Mouse (Mus musculus): ENCODE results near the gene Kcnj15.

Kcnj15 gene

GRCm38 (mm10) chr16:95257266-95257894 is at the start of gene Kcnj15:
Gene Kcnj15 (plus strand): TSS chr16:95257558.
- no peak for DNase-seq (ENCODE audit: extremely low spot score, low read depth, low spot score)

GRCm38 (mm10) chr16:95208243-95208642 is 49.1 kb upstream of the Kcnj15 start:
- no peak for DNase-seq (ENCODE audit: extremely low spot score, low read depth, low spot score)

GRCm38 (mm10) chr16:95209011-95209466 is 48.3 kb upstream of the Kcnj15 start:
- DNase-seq (ENCODE audit: extremely low spot score, low read depth, low spot score): no peak

- DNase-seq (ENCODE audit: extremely low spot score, low read depth, low spot score): no peak
Observed at GRCm38 (mm10) chr16:95214251-95215197, 42.8 kb upstream of the Kcnj15 start.

- DNase-seq (ENCODE audit: extremely low spot score, low read depth, low spot score): no peak
Observed at GRCm38 (mm10) chr16:95215782-95216181, 41.6 kb upstream of the Kcnj15 start.

GRCm38 (mm10) chr16:95216346-95216745 is 41.0 kb upstream of the Kcnj15 start:
- DNase-seq (ENCODE audit: extremely low spot score, low read depth, low spot score): no peak

GRCm38 (mm10) chr16:95216824-95217223 is 40.5 kb upstream of the Kcnj15 start:
- no peak for DNase-seq (ENCODE audit: extremely low spot score, low read depth, low spot score)

- no peak for DNase-seq (ENCODE audit: extremely low spot score, low read depth, low spot score)
Observed at GRCm38 (mm10) chr16:95218783-95219182, 38.6 kb upstream of the Kcnj15 start.

GRCm38 (mm10) chr16:95219459-95219858 is 37.9 kb upstream of the Kcnj15 start:
- no peak for DNase-seq (ENCODE audit: extremely low spot score, low read depth, low spot score)

GRCm38 (mm10) chr16:95221051-95221450 is 36.3 kb upstream of the Kcnj15 start:
- DNase-seq (ENCODE audit: extremely low spot score, low read depth, low spot score): no peak

- DNase-seq (ENCODE audit: extremely low spot score, low read depth, low spot score): no peak
Observed at GRCm38 (mm10) chr16:95222026-95222718, 35.2 kb upstream of the Kcnj15 start.

GRCm38 (mm10) chr16:95223435-95223834 is 33.9 kb upstream of the Kcnj15 start:
- no peak for DNase-seq (ENCODE audit: extremely low spot score, low read depth, low spot score)

- no peak for DNase-seq (ENCODE audit: extremely low spot score, low read depth, low spot score)
Observed at GRCm38 (mm10) chr16:95225285-95225684, 32.1 kb upstream of the Kcnj15 start.

GRCm38 (mm10) chr16:95231768-95232167 is 25.6 kb upstream of the Kcnj15 start:
- no peak for DNase-seq (ENCODE audit: extremely low spot score, low read depth, low spot score)

GRCm38 (mm10) chr16:95234891-95235548 is 22.3 kb upstream of the Kcnj15 start:
- DNase-seq (ENCODE audit: extremely low spot score, low read depth, low spot score): no peak

GRCm38 (mm10) chr16:95239209-95239925 is 18.0 kb upstream of the Kcnj15 start:
- no peak for DNase-seq (ENCODE audit: extremely low spot score, low read depth, low spot score)

GRCm38 (mm10) chr16:95240688-95241087 is 16.7 kb upstream of the Kcnj15 start:
- no peak for DNase-seq (ENCODE audit: extremely low spot score, low read depth, low spot score)

GRCm38 (mm10) chr16:95241581-95241980 is 15.8 kb upstream of the Kcnj15 start:
- DNase-seq (ENCODE audit: extremely low spot score, low read depth, low spot score): no peak

GRCm38 (mm10) chr16:95242114-95242513 is 15.2 kb upstream of the Kcnj15 start:
- DNase-seq (ENCODE audit: extremely low spot score, low read depth, low spot score): no peak

GRCm38 (mm10) chr16:95243401-95243800 is 14.0 kb upstream of the Kcnj15 start:
- DNase-seq (ENCODE audit: extremely low spot score, low read depth, low spot score): no peak

All from hindlimb bud, embryonic 11.5 days (tissue).